Mouse (Mus musculus): ENCODE measurements around the gene Plscr3. TPM values are rescaled to one million over a fixed set of nuclear protein-coding genes. Genes with fewer than 3 reads are reported as not detected.

Plscr3 gene
- polyA plus RNA-seq, 1 experiment from 2014 or later = 82.9 TPM

DNA sequence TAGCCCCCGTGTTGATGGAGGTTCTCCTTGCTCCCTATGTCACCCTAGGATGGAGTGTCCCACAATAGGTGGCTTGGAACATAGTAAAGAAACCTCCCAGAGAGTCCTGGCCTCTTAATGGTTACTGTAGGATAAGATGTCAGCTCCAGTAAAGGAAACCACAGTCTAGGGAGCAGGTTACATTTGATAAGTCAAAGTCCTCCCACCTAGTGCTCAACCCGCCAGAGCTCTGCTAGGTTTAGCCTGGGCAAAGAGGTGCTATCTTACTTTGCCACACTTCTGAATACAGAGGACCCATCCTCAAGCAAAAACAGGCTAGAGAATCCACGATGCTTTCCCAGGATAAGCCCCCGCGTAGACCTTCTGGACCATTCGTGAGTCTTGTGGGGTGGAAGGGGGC is 32.8 kb downstream of the Plscr3 start:
- POLR2A ChIA-PET = interaction anchor here (1.8 kb wide), 1 partner anchor 120 kb away, joined by 5 read pairs; the partner anchor contains the start of gene Polr2a
- no peaks in the 10 kb centered on the region for H3K27me3 ChIP-seq
- ATAC-seq (no peak), DNase-seq (ENCODE audit: low read depth, low spot score) (no peak)
- CTCF ChIA-PET = interaction anchor here (1.0 to 2.1 kb wide), 6 partner anchors 37 to 122 kb away, joined by 3 to 12 read pairs (median 5); partner anchors contain the start of gene Fgf11
- in situ Hi-C loops (cut with MboI; ENCODE audit: low pct_unique_long_range_greater_than_20kb) = loop anchor here (5.0 kb wide), 3 partner anchors 72 to 197 kb away; partner anchors contain the start of genes Polr2a, Senp3 and Tmem102
- TF ChIP-seq CTCF (IDR thresholded peaks at IDR 0.05) = no peak

DNA sequence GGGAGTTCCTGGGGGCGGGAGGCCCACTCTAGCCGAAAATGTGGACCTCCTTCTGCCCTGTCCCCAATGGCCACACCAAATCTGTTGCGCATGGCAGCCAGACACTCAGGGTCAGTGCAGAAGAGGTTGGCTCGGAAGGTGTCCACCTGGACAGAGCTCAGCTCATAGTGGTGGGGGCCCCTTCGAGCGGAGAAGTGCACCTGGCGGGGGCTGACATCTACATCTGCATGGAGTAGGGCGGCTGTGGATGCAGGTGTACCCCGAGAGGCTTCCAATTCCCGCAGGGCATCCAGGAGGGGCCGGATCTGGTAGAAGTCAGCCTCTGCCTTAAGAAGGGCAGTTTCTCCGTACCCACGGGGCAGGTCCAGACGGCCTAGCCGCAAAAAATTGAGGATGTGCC is 33.5 kb downstream of the Plscr3 start:
- POLR2A ChIA-PET = interaction anchor here (1.8 to 2.9 kb wide), 2 partner anchors 21 to 120 kb away, joined by 5 to 16 read pairs; partner anchors contain the start of genes 2810408A11Rik, Neurl4 and Polr2a
- in situ Hi-C loops (cut with MboI; ENCODE audit: low pct_unique_long_range_greater_than_20kb) = loop anchor here (5.0 kb wide), 3 partner anchors 72 to 197 kb away; partner anchors contain the start of genes Polr2a, Senp3 and Tmem102
- no peak for DNase-seq (ENCODE audit: low read depth, low spot score)

DNA sequence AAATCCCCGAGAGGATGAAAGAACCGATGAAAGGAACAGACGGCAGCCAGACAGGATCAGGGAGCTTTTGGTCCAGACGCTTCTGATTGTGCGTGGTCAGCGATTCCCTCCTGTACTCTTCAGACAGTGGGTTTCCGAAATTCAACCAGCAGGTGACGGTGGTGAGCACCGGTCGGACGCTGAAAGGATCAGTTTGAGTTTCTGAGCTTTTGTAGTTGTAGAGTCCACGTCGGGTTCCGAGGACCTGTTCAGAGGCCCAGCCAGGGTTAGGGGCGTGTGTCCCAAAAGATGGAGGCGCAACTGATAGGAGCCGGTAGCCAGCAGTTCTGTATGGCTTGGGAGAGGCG is 34.3 kb downstream of the Plscr3 start:
- CTCF ChIA-PET = interaction anchor here (1.0 to 1.6 kb wide), 5 partner anchors 19 to 73 kb away, joined by 3 to 5 read pairs (median 3); partner anchors contain the start of gene Ybx2
- H3K27me3 ChIP-seq = no peaks in the 10 kb centered on the region
- POLR2A ChIA-PET = interaction anchor here (0.7 to 2.9 kb wide), 2 partner anchors 20 to 41 kb away, joined by 3 to 16 read pairs; partner anchors contain the start of genes 2810408A11Rik, Eif5a and Neurl4
- no peak for TF ChIP-seq CTCF (IDR thresholded peaks at IDR 0.05)
- in situ Hi-C loops (cut with MboI; ENCODE audit: low pct_unique_long_range_greater_than_20kb) = no loop called here
- ATAC-seq = peak; percentile 20
- DNase-seq (ENCODE audit: low read depth, low spot score) = peak; percentile 64

More for the DNA sequence above, 33.5 kb downstream of the Plscr3 start:
- ATAC-seq = no peak
- TF ChIP-seq CTCF (IDR thresholded peaks at IDR 0.05) = no peak
- no peaks in the 10 kb centered on the region for H3K27me3 ChIP-seq
- CTCF ChIA-PET = interaction anchor here (1.0 to 1.6 kb wide), 5 partner anchors 38 to 73 kb away, joined by 3 to 6 read pairs (median 5); no protein-coding TSS in a partner anchor

DNA sequence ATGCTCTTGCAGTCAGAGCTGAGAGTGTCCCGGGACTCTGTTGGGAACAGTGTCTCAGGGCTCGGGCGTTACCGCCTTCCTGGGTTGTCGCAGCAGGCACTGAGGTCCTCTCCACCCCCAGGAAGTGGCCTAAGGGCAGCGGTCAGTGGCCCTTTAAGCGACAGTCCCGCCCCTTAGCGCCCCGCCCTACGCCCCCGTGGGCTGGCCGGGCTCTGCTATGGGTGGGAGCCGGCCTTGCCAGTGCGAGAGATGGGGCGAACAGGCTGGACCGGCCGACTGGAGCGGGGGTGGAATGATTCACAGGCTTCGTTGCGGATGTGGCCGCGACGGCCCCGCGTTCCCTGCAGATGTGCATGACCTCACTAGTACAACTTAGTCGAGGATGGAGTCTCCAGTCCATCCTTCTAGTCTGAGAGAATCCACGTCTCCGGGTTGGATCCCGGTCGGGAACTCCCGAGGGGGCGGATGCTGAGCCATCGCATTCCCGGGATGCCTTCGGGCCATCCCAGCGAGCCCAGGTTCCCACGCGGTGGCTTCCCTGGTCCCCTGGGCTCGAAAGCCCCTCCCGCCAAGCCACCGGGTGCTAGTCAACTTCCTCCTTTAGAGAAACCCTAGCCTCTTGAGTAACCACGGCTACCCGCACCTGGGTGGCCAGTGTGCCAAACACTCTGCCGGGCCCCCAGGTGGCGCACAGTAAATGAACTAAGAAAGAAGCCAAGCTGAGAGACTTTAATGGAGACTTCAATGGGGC is 34.9 kb downstream of the Plscr3 start, which contains the start of gene Kctd11:
Kctd11 (minus strand) TSS at position 554 of the 751 bp plus-strand sequence.
- in situ Hi-C loops (cut with MboI; ENCODE audit: low pct_unique_long_range_greater_than_20kb) = no loop called here
- H3K27me3 ChIP-seq = no peaks in the 10 kb centered on the region
- no peak for TF ChIP-seq CTCF (IDR thresholded peaks at IDR 0.05)
- ChIA-PET POLR2A (interaction anchor here (0.7 to 2.9 kb wide), 2 partner anchors 20 to 40 kb away, joined by 3 to 16 read pairs; partner anchors contain the start of genes 2810408A11Rik, Eif5a and Neurl4), CTCF (interaction anchor here (1.0 to 1.6 kb wide), 5 partner anchors 19 to 72 kb away, joined by 3 to 5 read pairs (median 3); partner anchors contain the start of gene Ybx2)
- ATAC-seq (peak; percentile 72), DNase-seq (ENCODE audit: low read depth, low spot score) (peak; percentile 68)

DNA sequence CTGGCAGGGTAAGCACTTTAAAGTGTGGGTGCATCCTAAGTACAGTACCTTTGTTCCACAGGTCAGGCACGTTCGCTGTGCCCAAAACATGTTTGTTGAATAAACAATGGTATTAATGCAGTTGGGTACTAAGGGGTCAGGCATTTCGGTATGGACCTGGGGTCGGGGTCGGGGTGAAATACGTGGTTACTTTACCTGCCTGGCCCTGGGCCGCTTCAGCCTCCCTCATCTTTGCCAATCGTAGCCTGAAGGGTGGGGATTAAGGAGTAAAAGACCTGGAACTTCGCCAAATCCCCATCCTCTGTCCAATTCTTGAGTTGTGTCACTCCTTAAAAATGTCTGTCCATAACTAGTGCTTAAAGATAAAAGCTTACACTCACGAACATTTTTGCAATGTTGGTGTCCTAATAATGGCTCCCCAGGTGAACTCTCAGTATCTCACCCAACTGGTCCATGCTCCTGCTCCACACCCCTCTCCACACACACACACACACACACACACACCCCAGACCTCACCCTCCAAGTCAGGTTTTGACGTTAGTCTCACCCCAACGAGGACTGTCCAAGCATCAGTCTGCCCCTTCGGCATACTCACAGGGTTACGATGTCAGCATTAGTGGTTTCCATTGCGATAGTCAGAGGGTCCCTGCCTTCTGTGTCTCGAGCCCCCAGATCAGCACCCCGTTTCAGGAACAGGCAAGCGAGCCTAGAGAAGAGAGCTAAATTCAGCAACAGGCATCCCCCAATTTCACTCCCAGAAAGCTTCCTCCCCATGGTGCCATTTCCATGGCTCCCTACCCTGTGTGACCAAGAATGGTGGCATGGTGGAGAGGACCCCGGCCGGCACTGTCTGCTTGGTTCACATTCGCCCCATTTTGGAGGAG is 35.9 kb downstream of the Plscr3 start:
- ATAC-seq = no peak
- no peaks in the 10 kb centered on the region for H3K27me3 ChIP-seq
- POLR2A ChIA-PET = interaction anchor here (0.6 to 2.9 kb wide), 3 partner anchors 19 to 125 kb away, joined by 3 to 16 read pairs (median 3); partner anchors contain the start of genes 2810408A11Rik and Neurl4
- no peak for TF ChIP-seq CTCF (IDR thresholded peaks at IDR 0.05)
- in situ Hi-C loops (cut with MboI; ENCODE audit: low pct_unique_long_range_greater_than_20kb) = no loop called here
- no peak for DNase-seq (ENCODE audit: low read depth, low spot score)
- CTCF ChIA-PET = interaction anchor here (1.6 kb wide), 1 partner anchor 17 kb away, joined by 10 read pairs; no protein-coding TSS in a partner anchor

DNA sequence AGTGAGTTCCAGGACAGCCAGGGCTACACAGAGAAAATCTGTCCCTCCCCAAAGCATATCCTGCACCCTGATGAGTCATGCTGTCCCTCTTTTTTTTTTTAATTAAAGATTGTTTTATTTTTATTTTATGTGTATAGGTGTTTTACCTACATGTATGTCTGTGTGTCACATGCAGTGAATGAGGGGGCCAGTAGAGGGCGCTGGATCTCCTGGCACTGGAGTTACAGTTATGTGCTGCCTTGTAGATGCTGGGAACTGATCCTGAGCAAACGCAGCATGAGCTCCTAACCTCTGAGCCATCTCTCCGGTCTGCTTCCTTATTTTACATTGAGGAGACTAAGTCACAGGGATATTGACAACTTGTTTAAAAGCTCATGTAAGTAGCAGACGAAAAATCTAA is 36.9 kb downstream of the Plscr3 start:
- ChIA-PET CTCF (interaction anchor here (0.7 to 1.7 kb wide), 6 partner anchors 9 to 26 kb away, joined by 3 to 10 read pairs (median 3); no protein-coding TSS in a partner anchor), POLR2A (interaction anchor here (1.6 kb wide), 1 partner anchor 17 kb away, joined by 15 read pairs; the partner anchor contains the start of genes 2810408A11Rik and Neurl4)
- TF ChIP-seq CTCF (IDR thresholded peaks at IDR 0.05) = no peak
- no peaks in the 10 kb centered on the region for H3K27me3 ChIP-seq
- in situ Hi-C loops (cut with MboI; ENCODE audit: low pct_unique_long_range_greater_than_20kb) = no loop called here
- no peak for DNase-seq (ENCODE audit: low read depth, low spot score)
- no peak for ATAC-seq

DNA sequence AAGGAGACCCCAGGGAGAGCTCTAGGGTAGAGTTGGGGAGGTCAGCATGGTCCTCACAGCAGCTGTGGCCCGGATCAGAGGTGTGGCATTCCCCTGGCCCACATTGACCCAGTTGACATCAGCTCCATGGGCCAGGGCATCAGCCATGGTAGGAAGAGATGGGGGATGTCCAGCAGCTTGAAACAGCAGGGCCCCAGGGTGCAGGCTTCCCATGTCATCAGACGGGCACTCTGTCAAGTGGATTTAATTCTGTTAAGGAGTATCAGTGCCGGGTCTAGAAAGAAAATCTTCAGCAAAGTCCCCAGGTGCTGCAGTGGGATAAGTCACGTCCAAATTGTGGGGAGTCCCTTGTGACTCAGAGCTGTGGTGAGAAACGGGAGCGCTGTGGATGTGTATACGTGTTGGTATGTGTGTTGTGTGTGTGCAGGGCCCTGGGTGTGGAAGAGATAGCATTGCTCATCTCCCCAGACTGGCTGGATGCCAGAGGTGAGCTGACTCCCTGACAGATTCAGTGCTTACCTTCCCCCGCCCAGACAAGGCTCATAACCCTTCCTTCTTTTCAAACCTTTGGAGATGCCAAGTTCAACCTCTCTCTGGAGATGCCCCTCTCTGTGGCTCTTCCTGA is 37.5 kb downstream of the Plscr3 start:
- ATAC-seq (no peak), DNase-seq (ENCODE audit: low read depth, low spot score) (peak; percentile 56)
- ChIA-PET CTCF (interaction anchor here (0.7 to 1.7 kb wide), 6 partner anchors 10 to 25 kb away, joined by 3 to 10 read pairs (median 3); no protein-coding TSS in a partner anchor), POLR2A (interaction anchor here (0.5 to 1.6 kb wide), 2 partner anchors 16 to 455 kb away, joined by 3 to 15 read pairs; partner anchors contain the start of genes 2810408A11Rik and Neurl4)
- in situ Hi-C loops (cut with MboI; ENCODE audit: low pct_unique_long_range_greater_than_20kb) = no loop called here
- H3K27me3 ChIP-seq = no peaks in the 10 kb centered on the region
- no peak for TF ChIP-seq CTCF (IDR thresholded peaks at IDR 0.05)

DNA sequence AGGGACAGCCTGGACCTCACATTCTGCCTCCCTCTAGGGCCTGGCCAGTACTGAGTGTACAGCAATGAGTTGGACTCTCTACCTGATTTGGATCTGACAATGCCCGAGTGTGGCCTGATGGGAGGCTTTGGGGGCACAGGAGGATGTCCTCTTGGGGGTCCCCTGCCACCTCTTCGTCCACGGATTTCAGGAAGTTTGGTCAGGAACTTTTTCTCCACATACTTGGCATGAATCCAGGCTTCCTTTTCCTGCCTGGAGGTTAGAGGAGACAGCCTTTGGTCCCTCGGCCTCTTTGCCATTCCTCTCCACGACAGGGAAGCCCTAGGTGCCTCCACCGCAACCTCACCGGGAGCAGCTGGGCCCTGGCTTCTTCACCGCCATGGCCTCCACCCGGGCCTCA is 38.1 kb downstream of the Plscr3 start:
- TF ChIP-seq CTCF (IDR thresholded peaks at IDR 0.05) = no peak
- no peaks in the 10 kb centered on the region for H3K27me3 ChIP-seq
- in situ Hi-C loops (cut with MboI; ENCODE audit: low pct_unique_long_range_greater_than_20kb) = no loop called here
- ATAC-seq (no peak), DNase-seq (ENCODE audit: low read depth, low spot score) (no peak)
- POLR2A ChIA-PET = interaction anchor here (0.5 to 1.6 kb wide), 2 partner anchors 16 to 456 kb away, joined by 3 to 15 read pairs; partner anchors contain the start of genes 2810408A11Rik and Neurl4
- CTCF ChIA-PET = interaction anchor here (1.3 to 1.7 kb wide), 2 partner anchors 11 to 25 kb away, joined by 3 to 4 read pairs; no protein-coding TSS in a partner anchor

DNA sequence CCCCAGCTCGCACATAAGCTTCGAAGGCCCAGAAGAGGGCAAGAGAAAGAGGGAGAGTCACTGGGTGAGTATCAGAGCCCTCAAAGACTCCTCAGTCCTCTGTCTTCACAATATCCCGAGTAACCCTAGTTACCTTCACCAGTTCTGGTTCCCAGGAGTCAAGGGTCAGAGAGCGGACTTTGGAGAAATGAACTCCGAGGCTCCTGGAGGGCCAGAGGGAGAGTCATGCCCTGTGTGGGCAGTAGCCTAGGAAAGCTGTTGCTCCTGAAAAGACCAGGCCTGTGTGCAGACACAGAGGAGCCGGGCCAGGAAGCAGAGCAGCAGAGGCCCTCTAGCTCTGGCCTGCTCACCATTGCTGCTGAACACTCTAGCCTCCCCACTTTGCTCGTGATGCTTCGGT is 38.5 kb downstream of the Plscr3 start:
- in situ Hi-C loops (cut with MboI; ENCODE audit: low pct_unique_long_range_greater_than_20kb) = no loop called here
- H3K27me3 ChIP-seq = no peaks in the 10 kb centered on the region
- ChIA-PET POLR2A (no interaction called here), CTCF (no interaction called here)
- TF ChIP-seq CTCF (IDR thresholded peaks at IDR 0.05) = no peak
- no peak for ATAC-seq
- DNase-seq (ENCODE audit: low read depth, low spot score) = no peak
